Mouse (Mus musculus) kidney, adult 18-20 months (tissue): ENCODE results near the gene Aamdc.

Experiments
- DNase-seq: peaks from one replicate; pipeline ENCODE4 v3.0.0; 2021

Gene Aamdc

DNA sequence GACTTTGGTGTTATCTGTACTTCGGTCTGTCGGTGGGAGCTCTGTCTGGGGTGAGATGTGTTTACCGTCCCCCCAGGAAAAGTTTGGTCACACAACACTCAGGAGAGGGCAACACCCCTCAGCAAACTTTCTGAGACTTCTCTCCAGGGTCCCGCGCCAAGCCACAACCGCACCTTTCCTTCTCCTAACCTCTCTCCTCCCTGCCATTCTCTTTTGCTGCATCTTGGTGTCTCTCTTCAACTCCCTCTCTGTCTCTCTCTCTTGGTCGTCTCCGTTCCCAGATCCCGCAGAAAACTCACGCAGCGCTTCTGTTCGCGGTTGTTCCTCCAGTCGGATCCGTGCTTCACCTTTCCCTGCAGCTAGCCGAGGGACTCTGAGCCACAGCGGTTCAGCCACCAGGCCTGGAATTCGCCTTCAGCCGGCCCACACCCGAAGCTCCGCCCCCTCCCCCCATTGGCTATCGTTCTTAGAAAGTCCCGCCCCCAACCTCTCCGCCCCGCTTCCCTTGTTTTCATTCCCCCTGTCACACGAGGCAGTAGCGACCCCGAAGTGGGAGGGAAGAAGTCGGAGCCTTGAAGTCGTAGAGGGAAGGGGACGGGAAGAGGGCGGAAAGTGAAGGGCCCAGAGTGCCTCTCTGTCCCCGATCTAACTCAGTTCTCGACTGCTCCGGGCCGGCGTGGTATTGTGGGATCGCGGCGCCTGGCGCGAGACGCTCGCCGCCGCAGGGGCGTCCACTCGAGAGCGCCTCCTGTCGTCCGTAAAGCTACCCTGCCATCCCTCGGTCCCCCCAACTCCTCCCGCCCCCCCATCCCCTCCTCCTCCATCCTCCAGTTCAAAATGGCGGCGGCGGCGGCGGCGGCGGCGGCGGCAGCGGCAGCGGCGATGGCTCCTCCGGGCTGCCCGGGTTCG, at the start of gene Aamdc, which contains the start of gene Rsf1:
Aamdc (minus strand) TSS at position 431 of the 909 bp plus-strand sequence.
Rsf1 (plus strand) TSS at position 823 of the 909 bp plus-strand sequence.
- peak; percentile 94 for DNase-seq

DNA sequence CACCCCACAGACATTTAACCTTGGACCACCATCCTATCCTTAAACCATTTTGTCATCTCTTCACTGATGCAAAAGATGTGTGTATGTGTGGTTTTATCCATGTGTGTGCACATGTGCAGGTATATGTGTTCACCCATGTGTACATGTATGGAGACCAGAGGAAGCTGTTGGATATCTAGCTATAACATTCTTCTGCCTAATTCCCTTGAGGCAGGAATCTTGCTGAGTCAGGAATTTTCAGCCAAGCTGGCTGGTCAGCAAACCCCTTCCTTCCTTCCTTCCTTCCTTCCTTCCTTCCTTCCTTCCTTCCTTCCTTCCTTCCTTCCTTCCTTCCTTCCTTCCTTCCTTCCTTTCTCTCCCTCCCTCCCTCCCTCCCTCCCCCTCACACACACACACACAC, 44.1 kb upstream of the Aamdc start:
- DNase-seq, result no peak

DNA sequence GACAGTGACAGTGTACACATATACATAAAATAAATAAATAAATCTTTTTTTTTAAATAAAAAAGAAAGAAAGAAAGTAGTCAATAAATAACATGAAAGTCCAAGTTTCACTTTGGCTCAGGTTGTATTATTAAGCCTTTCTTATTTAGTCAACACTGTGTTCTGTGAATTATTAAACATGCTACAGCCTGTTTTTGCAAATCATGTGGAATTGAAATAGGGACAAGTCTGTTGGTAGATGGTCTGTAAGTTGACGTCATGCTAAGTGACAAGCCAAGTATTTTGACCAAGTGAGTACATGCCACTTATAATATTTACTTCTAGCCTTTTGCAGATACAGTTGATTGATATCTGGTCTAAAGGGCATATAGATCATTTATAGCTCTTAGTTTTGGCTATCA, 43.4 kb upstream of the Aamdc start:
- no peak for DNase-seq

DNA sequence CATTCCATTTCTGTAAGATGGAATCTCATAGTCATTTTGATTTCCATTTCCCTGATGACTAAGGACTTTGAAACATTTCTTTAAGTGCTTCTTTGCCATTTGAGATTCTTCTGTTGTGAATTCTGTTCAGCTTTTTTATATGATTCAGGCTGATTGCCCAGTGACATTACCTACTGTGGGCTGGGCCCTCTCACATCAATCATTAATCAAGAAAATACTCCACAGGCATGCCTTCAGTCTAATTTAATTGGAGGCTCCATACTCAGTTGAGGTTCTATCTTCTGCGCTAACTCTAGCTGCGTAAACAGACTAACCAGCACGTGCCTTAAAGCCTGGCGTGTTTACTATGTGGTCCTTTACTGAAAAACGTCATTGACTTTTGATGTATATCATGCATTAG, 42.0 kb upstream of the Aamdc start:
- DNase-seq, result no peak

DNA sequence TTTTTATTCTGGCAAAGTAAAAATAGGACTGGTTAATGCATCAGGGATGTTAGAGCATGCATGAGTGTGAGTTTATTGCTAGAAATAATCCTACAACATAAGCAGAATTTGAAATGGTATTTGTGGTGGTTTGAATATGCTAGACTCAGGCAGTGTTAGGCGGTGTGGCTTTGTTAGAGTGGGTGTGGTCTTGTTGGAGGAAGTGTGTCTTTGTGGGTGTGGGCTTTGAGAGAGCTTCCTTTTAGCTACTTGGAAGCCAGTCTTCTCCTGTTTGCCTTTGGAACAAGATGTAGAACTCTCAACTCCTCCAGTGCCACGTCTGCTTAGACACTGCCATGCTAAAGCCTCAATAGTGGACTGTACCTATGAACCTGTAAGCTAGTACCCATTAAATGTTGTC, 19.3 kb upstream of the Aamdc start:
- no peak for DNase-seq

DNA sequence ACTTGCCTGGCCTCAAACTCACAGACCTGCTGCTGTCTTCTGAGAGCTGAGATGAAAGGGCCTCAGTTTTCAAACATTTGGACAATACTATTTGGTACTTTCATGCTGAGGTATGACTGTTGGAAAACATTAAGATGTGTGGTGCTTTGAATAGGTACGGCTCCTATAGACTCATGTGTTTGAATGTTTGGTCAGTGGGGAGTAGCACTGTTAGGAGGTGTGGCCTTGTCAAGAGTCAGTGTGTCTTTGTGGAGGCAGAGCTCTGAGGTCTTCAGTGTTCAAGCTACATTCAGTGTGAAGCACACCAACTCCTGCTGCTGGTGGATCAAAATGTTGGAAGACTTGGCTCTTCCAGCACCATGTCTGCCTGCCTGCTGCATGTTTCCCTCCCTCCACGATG, 14.2 kb upstream of the Aamdc start:
- no peak for DNase-seq

DNA sequence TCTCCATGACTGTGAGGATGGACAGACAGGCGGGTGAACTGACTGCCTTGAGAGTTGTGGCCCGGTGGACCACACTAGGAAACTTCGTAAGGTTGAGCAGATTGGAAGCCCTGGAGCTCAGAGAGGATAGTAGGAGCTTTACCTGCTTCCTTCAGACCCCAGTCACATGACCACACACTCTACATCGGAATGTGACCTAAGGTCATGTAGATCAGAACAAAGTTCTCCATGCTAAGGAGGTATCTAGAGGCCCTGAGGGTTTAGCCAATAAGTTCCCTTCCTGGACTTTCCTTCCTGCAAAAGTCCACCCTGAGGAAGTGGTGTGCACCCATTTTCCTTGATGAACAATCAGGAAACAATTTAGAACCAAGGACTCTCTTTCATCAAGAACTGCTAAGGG, 13.1 kb upstream of the Aamdc start:
- DNase-seq, result no peak

DNA sequence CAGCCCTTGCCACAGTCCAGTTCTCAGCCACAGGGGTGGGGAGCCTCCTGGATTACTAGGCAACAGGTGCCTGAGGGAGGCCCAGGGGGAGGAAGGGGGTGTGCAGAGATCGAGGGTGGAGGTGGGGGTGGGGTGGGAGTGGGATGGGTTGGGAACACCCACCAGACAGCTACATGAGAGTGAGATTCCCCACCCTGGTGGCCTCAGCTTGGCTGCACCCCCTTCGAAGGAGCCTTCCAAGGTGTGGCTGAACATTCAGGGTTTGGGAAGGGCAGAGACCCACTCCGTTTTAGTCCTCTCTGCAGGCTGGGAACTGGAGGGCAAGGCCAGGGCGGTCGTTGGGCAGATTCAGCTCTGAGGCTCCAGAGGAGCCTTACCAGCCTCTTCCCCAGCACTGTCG, 12.0 kb upstream of the Aamdc start:
- no peak for DNase-seq

DNA sequence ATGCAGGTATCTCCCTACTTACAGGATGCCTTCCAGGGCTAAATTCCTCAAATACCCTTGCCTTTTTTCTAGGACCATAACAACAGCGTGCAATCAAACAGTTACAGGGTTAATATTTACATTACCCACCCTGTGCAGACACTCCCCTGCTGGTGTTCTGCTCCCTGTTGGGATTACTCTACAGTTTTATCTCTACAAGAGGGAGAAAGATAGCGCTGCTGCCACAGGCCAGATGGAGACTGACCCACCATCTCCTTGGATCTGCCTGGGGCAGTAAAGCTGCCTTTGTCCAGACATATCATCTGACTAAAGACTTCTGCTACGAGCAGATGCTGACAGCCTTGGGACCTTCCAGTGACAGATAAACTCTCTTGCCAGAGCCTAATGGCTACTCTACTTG, 11.2 kb upstream of the Aamdc start:
- DNase-seq, result no peak

DNA sequence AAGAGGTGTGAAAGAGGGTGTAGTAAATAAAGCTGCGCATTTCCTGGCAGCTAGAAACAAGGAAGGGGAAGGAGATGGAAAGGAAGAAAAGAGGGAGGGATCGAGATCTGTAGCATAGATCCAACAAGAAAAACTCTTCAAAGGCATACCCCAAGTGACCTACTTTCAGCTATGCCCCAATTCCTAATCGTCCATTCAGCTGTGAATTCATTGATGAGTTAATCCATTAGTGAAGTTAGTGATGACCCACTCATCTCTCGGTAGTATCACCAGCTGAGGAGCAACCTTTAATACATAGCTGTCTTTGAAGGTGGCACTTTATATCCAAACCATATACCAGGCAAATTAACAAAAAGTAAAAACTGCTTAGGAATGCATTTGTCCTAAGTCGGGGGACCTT, 9.2 kb upstream of the Aamdc start:
- no peak for DNase-seq

DNA sequence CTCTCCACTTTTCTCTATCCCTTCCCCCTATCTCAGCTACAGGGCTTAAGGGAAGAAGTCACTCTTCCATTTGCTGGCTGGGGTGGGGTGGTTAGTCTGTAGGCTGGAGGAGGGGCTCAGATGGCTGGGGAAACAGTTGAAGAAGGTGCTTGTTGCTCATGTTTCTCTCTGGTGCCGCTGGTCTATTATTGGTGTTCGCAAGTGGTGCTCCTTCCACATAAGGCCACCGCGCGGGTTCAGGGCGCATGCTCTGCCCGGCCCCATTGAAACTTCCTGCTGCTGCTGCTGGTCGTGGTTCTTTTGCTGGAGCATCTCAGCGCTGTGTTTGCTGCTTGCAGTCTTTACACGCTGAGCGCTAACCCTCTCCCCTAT, 1.5 kb upstream of the Aamdc start:
- DNase-seq, result peak; percentile 86

DNA sequence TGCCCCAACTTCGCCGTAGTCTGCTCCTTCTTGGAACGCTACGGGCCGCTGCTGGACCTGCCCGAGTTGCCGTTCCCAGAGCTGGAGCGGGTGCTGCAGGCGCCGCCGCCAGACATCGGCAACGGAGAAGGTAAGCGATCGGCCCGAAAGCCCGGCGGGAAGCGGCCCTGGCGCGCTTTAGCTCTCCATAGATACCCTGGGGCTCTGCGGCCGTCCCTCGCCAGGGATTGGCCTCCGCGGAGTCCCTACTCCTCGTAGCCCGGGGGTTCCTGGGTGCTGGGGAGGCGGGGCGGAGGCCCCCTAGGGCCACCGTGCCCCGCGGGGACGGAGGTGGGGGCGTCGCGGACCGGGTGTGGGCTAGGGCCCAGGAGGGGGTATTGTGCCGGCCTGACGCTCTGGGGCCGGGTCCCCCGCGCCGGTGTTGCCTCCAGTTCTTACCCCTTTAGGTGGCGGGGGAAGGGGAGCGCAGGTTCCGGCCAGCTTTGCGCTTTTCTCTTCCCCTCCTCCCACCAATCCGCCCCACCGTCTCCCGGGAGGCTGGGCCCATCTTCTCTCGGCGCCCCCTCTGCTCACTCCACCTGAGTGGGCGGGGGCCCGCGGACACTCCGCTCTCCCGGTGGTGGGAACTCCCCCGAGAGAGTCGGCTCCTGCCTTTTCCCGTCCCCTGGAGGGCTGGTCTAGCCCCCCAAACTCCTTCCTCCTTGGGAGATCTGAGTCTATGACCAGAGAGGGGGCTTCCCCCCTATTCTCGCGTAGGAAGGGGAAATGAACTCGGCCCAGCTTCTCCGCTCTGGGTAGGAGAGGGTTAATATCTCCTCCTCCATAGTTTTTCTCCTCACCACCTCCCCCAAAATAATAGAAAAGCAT, 912 bp upstream of the Aamdc start:
- peak; percentile 52 for DNase-seq

DNA sequence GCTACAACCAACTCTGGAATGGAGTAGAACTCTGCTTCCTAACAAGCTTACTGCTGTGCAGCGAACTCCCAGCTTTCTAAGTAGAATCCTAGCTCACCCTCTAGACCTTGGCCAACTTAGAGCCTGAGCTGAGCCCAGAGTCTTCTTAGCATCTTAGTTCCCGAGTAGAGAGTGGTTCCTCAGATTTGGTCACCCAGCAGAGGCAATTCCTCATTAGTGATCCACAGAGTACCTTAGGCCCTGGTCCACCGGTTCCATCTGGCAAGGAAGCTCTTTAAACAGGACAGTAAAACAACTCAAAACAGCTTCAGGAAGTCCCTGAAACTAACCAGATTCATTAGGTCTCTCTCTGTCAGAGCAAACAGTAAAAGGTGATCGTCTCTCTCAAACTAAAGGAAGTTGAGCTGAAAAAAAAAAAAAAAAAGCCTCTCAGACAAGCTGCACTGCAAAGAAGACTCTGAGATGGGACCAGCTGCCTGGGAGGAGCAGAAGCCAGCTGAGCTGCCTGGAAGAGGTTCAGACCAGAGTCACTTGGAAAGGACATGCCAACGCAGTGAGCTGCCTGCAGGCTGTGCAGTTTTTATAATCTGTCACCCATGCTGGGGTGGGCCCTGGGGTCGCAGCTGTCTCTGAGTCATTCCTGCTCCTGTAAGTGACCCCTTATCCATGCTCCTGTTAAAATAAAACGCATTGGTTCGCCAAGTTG, 783 bp downstream of the Aamdc start:
- DNase-seq, result peak; percentile 48

DNA sequence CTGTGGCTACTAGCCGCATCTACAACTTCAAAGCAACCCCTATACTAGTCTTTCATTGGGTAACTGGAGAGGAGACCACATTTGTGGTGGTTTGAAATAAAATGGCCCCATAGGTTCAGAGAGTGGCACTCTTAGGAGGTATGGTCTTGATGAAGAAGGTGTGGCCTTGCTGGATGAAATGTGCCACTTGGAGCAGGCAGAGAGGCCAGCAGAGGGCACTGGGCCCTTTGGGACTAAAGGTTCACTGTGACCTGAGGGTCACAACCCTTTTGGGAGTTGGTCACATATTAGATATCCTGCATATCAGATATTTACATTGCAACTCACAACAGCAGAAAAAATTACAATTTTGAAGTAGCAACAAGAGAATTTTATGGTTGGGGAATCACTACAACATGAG, 8.9 kb downstream of the Aamdc start:
- DNase-seq, result no peak

DNA sequence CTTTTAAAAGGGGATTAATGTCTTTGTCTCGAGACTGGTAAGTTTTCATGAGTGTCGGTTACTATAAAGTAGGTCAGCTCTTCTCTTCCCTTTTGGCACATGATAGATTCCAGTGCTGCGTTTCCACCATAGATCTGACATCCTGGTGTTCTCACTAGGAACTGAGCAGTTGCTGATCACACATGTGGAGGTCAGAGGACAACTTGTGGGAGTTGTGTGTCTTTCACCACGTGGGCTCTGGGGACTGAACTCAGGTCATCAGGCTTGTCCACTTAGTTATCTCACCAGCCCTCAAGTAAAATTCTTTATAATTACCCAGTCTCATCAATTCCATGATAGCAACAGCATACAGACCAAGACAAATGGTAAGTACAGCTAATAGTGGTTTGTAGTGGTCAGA, 9.9 kb downstream of the Aamdc start:
- DNase-seq, result no peak

DNA sequence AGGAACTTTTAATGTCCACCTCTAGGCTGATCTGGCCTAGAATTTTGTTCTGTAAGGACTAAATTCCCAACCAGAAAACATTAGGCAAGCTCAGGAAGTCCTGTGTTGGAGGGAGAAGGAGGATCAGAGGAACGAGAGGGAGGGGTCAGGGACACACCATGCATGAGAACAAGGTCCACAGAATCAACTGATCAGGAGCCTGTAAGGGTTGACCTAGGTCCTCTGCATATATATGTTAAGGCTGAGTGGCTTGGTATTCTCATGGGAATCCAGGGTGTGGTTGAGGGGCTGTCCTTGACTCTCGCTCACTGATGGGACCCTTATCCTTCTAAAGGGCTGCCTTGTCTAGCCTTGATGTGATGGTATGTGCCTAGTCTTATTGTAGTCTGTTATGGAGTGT, 15.7 kb downstream of the Aamdc start:
- no peak for DNase-seq

DNA sequence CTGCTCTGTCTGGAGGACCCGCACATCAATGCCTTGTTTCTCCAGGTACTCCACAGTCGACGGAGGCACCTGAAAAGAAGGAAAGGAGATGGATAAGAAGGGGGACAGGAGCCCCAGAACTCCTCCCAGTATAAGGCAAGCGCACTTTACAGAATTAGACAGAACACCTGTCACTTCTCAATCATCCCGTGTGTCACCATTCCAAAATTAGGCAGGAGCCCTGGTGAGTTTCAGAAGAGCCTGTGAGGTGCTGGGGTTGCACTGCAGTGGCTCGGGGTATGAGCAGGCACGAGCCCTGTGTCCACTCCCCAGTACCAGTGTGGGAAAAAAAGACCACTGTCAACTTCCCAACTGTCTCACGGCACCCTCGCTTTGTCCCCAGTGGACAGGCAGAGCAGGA, 28.6 kb downstream of the Aamdc start:
- DNase-seq, result no peak

DNA sequence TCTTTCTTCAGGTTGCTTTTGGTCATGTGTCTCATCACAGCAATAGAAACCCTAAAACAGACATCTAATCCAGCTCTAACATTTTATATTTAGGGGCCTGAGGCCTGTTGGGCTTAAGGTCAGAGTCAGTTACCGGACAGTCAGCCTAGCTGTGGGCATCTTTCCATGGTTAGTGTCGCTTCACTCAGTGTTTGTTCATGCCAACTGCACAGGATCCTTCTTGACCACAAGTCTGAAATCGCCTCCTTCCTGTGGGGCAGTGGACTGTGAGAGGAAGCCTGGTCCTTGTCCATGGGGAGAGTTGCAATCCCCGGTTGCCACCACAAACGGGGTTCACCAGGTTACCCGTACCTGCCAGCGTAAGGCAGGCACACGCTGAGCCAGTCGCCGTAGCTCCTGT, 30.0 kb downstream of the Aamdc start:
- DNase-seq, result no peak

DNA sequence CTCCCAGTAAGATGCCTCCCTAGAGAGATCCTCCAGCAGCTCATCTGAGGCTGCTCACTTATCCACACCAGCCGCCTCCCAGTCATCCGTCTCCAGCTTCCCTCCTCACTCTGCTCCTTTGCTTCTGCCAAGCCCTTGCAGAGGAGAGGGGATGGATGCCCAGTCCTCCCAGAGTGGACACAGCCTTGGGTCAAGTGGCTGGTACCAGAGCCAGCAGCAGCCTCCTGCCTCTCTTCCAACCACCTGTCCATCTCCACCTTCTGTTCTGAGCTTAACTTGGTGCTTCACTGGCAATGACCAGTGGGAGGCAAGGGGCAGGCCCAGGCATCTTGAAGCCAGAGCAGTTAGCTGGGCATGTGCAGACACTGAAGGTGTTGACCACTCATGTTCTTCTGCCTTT, 32.8 kb downstream of the Aamdc start:
- no peak for DNase-seq

DNA sequence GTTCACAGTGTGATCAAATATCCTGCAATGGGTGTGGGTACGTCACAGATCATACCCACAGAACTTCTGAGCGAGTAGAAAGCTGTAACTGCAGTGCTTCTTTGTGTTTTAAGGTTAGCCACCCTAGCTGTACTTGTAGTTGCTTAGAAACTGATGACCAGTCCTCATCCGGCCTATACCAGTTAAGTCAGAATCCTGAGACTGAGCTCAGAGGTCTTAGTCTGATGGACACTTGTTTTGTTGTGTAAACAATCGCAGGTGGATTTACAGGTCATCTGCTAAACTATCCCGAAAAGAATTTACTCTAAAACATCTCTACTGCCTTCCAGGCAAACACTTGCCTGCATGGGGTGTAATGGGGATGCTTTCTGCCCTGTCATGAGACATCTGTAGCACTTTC, 42.7 kb downstream of the Aamdc start:
- DNase-seq, result no peak

DNA sequence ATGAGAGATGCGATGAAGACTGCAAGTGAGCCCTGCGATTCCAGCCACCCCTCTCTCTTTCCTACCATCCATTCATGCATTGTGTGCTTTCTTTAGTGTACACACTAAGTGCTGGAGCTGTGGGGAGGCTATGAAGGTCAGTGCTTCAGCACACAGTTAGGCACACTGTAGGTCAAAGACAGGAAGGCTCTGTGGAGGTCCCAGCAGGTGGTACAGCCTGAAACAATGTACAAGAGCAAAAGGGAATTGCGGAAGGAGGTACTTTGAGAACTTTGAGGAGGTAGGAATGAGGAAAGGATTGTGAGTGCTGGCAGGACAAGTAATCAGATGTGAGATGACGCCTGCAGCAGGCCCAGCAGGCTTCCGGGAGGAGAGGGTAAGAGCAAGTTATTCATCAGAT, 43.8 kb downstream of the Aamdc start:
- DNase-seq, result no peak

DNA sequence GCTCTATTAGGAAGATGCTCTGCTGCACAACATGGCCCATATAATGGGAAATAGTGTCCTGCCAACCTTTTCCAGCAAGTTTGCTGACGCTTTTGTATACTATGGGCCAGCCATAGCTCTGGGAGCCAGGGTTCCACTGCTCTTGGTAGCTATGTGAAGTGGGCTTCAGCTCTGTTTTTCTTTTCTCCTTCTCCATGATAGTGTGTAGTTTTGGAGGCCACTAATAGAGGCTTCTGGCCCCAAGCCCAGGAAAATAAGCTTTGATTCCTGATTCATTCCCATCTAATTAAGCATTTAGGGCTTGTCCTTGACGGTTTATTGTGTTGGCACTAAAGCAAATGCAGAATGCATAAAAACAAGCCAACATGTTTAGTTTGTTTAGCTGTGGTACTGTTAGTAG, 59.4 kb downstream of the Aamdc start:
- no peak for DNase-seq

DNA sequence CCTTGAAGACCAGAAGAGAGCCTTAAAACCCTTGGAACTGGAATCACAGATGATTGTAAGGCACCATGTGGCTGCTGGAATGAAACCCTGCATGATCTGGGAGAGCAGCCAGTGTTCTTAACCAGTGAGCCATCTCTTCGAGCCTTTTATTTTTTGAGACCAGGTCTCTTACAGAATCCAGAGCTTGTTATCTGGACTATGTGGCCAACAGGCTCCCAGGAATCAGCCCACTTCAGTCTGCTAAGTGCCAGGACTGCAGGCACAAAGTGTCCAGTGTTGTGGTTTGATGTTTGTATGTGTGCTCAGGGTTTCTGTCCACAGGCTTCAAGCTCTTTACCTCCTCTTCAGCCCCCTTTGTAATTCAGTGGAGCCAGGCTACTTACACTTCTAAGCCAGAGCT, 64.5 kb downstream of the Aamdc start:
- no peak for DNase-seq
